Mouse (Mus musculus) liver, embryonic 14.5 days (tissue): ENCODE results near the gene Gsdma. TPM values are rescaled to one million over a fixed set of nuclear protein-coding genes. Genes with fewer than 3 reads are reported as not detected.
A peak's percentile ranks its signal among the peaks of the same experiment; 100 is the strongest.

Experiments used
- ATAC-seq: fragments of 200-750 bp; cut with Nextera tagmentation; 2 replicates; pipeline ENCODE4 v1.8.0; 2017; ENCODE audit warnings: moderate number of reproducible peaks, mild to moderate bottlenecking, moderate library complexity; ENCODE audit not compliant: insufficient read depth
- DNase-seq, 3 experiments: peaks; one replicate each; pipeline ENCODE4 v3.0.0-alpha.2; 2012 to 2013; ENCODE audit warnings: low read depth in 3 of 3, low spot score in 3 of 3
- H3K27ac ChIP-seq: fragments of 300-500 bp; sonication (generic); 2 replicates; pipeline ENCODE4 v1.5.1; 2014; ENCODE audit warnings: moderate library complexity, mild to moderate bottlenecking, control low read depth, inconsistent platforms
- H3K27me3 ChIP-seq: fragments of 300-500 bp; sonication (generic); 2 replicates; pipeline ENCODE4 v1.6.1; 2014; ENCODE audit warnings: mild to moderate bottlenecking, low read length, moderate library complexity; ENCODE audit not compliant: control insufficient read depth, insufficient read depth
- H3K36me3 ChIP-seq: fragments of 300-500 bp; sonication (generic); replicated peaks from 2 replicates; pipeline ENCODE4 v1.6.1; 2014; ENCODE audit warnings: low read depth; ENCODE audit not compliant: control insufficient read depth, insufficient read depth
- H3K4me1 ChIP-seq, 2 experiments: fragments of 200-500 bp in 1 of 2; fragments of 300-500 bp in 1 of 2; sonication (generic) in 1 of 2; replicated peaks; 2 replicates each; pipeline ENCODE4 v1.6.1; 2012 to 2014; ENCODE audit warnings: antibody characterized with exemption in 1 of 2, inconsistent platforms in 1 of 2, low read length in 1 of 2; ENCODE audit not compliant: control insufficient read depth in 2 of 2, insufficient read depth in 2 of 2
- H3K4me2 ChIP-seq: fragments of 300-500 bp; sonication (generic); 2 replicates; pipeline ENCODE4 v1.6.1; 2014; ENCODE audit warnings: low read depth, mild to moderate bottlenecking, control low read depth, moderate library complexity
- H3K4me3 ChIP-seq, 2 experiments: fragments of 200-500 bp in 1 of 2; fragments of 300-500 bp in 1 of 2; sonication (generic) in 1 of 2; 2 replicates each; pipeline ENCODE4 v1.5.1; 2012 to 2014; ENCODE audit warnings: low read depth in 2 of 2, low read length in 2 of 2, mild to moderate bottlenecking in 2 of 2, control low read depth in 1 of 2, inconsistent platforms in 1 of 2, moderate library complexity in 1 of 2; ENCODE audit not compliant: insufficient read depth in 1 of 2
- H3K9ac ChIP-seq: fragments of 300-500 bp; sonication (generic); replicated peaks from 2 replicates; pipeline ENCODE4 v1.6.1; 2014; ENCODE audit warnings: mild to moderate bottlenecking, control low read depth, moderate library complexity
- H3K9me3 ChIP-seq: fragments of 300-500 bp; sonication (generic); 2 replicates; pipeline ENCODE4 v1.6.1; 2016; ENCODE audit warnings: low read length, mixed read lengths; ENCODE audit not compliant: control insufficient read depth
- CTCF ChIP-seq: IDR thresholded peaks from 2 replicates; pipeline ENCODE4 v1.5.1; 2016; ENCODE audit warnings: antibody characterized with exemption, low read depth, control low read depth
- EP300 ChIP-seq: IDR thresholded peaks from 2 replicates; pipeline ENCODE4 v1.6.1; 2016; ENCODE audit warnings: antibody characterized with exemption, low read depth
- WGBS: fragments of 180-500 bp; shearing (Covaris S2); extraction: QIAGEN DNeasy Blood & Tissue Kit; methylation state at CpG from one replicate; pipeline ENCODE4 v1.1.7; 2014; ENCODE audit not compliant: insufficient replicate concordance; 5-methylcytosine and 5-hydroxymethylcytosine counted together
- polyA plus RNA-seq, 2 experiments: library from polyadenylated mRNA; depleted of rRNA in 1 of 2; stranded (reverse) in 1 of 2; unstranded in 1 of 2; fragments of >200 nt; fragmentation: Nextera tagmentation in 1 of 2; extraction: Ambion mirVana in 1 of 2; gene quantifications; 2 replicates each; pipeline versions ENCODE4 v1.2.1 to v1.2.3; 2012 to 2014

Gene Gsdma
- polyA plus RNA-seq, 2 experiments = 0.01 TPM; not detected in 1

DNA sequence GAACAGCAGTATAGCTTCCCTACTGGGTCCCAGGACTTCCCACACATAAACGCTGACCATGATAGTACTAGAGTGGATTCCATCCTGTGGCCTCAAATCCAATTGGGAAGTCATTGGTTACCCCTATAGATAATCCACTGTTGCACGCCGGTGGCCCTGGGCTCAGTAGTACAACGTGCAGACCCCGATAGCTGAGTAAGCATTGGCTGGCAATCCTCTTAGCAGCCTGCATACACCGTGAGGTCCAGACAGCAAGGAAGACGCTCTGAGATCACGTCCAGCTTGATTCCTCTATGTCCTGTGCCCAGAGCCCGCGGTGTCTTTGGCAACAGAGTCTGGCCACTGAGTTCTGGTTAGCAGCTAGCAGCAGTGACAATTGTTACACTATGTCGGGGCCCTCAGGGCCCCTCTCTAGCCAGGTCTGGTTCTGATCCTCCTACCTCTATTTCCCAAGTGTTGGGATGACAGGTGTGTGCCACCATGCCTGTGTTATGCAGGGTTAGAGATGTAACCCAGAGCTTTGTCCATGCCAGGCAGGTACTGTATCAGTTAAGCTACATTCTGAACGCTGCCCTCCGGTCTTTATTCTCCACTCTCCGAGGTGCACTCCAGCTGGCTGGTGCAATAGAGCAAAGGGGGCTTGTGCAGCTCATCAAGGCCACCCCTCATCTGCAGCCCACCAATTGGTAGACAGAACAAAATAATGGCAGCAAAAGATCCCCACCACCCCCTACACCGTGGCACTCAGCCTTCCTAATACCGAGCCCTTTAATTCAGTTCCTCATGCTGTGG, 34.9 kb downstream of the Gsdma start:
- Histone ChIP-seq H3K27me3 (no peaks in the 10 kb centered on the region), H3K36me3 (peaks cover 16% of the 10 kb centered on the region), H3K4me1 (no peaks in the 10 kb centered on the region), H3K9me3 (no peaks in the 10 kb centered on the region), H3K27ac (no peak overlapping the region), H3K4me3 (no peak overlapping the region), H3K4me2 (no peak overlapping the region), H3K9ac (no peak overlapping the region)
- DNase-seq (no peak), ATAC-seq (no peak)
- 74% methylated on average over 16 of the region's 16 CpGs for WGBS
- TF ChIP-seq EP300 = no peak
- no peak for TF ChIP-seq CTCF

DNA sequence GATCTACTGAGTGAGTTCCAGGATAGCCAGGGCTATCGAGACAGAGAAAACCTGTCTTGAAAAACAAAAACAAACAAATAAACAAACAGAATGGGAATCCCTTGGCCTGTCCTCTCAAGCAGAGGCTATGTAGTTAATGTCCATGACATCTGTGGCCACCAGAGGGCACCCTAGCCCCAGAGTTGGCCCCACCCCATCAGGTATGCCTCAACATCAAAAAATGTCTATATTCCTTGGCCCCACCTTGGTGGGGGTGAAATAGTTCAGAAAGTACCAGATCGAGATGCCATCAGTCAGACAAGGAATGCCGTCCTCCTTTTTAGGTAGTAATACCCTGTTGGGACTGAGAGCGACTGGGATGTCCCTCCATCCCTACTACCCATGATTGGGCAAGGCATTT, 35.8 kb downstream of the Gsdma start:
- 22% methylated on average over 4 of the region's 4 CpGs for WGBS
- peak; percentile 95 for TF ChIP-seq CTCF
- no peak for TF ChIP-seq EP300
- Histone ChIP-seq H3K9me3 (no peaks in the 10 kb centered on the region), H3K36me3 (peaks cover 8% of the 10 kb centered on the region), H3K4me2 (no peak overlapping the region), H3K4me3 (no peak overlapping the region), H3K27ac (no peak overlapping the region), H3K9ac (no peak overlapping the region), H3K4me1 (no peaks in the 10 kb centered on the region), H3K27me3 (no peaks in the 10 kb centered on the region)
- peak; percentile 61; the same call in 1 of the 2 replicates for ATAC-seq
- DNase-seq = peak; percentile 35 to 50 (median 37)

DNA sequence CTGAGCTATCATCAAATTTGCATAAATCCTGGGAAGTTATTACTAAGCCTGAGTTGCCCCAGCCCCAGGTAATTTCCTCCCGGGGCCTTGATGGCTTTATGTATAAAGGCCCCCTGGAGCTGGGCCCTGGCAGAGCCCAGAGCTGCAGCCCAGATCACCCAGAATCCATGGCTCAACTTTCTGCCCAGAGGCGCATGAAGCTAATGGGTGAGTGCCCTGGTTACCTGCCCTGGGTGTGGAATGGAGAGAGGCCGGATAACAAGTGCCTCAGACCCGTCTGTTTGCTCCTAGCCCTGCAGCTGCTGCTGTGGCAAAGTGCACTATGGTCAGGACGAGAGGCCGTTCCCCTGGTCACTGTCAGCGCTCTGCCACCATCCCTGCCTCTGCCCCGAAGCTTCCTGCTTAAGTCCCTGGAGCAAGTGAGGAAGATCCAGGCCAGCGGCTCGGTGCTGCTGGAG, 37.1 kb downstream of the Gsdma start, which contains the start of gene Csf3:
Gene Csf3, plus strand, starts transcription at position 51 of the 458 bp plus-strand sequence.
- 63% methylated on average over 10 of the region's 10 CpGs for WGBS
- no peak for ATAC-seq
- Histone ChIP-seq H3K4me1 (no peaks in the 10 kb centered on the region), H3K9me3 (no peaks in the 10 kb centered on the region), H3K27ac (no peak within 1 kb of the TSS), H3K4me3 (no peak within 1 kb of the TSS), H3K27me3 (no peaks in the 10 kb centered on the region), H3K9ac (no peak within 1 kb of the TSS), H3K36me3 (no peaks in the 10 kb centered on the region; the same call in none of the 2 replicates), H3K4me2 (no peak within 1 kb of the TSS)
- no peak for TF ChIP-seq EP300
- TF ChIP-seq CTCF = no peak
- no peak for DNase-seq

DNA sequence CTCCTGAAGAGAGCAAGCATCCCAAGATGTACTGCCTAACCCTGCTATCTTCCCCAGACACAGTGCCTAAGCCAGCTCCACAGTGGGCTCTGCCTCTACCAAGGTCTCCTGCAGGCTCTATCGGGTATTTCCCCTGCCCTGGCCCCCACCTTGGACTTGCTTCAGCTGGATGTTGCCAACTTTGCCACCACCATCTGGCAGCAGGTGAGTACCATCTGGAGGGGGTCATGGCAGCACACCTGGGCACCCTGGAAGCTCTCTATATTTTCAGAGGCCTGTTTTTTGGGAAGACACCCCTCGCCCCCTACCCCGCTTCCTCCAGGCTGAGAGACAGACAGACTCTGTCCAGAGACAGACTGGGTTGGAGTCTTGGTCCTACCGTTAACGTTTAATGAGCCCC, 38.2 kb downstream of the Gsdma start:
- H3K4me3 ChIP-seq = no peak overlapping the region
- no peak for DNase-seq
- no peaks in the 10 kb centered on the region for H3K4me1 ChIP-seq
- TF ChIP-seq CTCF (no peak), EP300 (no peak)
- H3K9me3 ChIP-seq = no peaks in the 10 kb centered on the region
- H3K36me3 ChIP-seq = peaks cover 3% of the 10 kb centered on the region
- no peak overlapping the region for H3K4me2 ChIP-seq
- H3K27me3 ChIP-seq = no peaks in the 10 kb centered on the region
- H3K9ac ChIP-seq = no peak overlapping the region
- no peak for ATAC-seq
- H3K27ac ChIP-seq = no peak overlapping the region
- 55% methylated on average over 5 of the region's 5 CpGs for WGBS

DNA sequence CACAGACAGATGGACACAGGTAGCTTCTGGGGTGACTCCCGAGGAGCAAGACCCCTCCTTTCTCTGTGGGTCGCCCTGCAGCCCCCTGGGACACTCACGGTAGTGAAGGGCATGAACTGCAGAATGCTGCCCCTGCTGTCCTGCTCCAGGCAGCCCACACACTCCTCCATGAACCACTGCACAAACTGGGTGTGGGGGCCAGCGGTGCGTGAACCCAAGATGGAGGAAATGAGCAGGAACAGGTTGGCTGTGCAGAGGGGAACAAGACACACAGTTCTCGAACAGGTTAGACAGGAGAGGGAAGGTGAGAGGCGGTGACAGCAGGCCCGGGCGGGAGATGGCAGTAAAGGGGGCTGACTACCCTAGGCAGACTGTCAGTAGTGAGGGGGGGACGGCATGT, 40.9 kb downstream of the Gsdma start:
- ATAC-seq (no peak), DNase-seq (no peak)
- Histone ChIP-seq H3K9ac (no peak overlapping the region), H3K27me3 (no peaks in the 10 kb centered on the region), H3K4me3 (no peak overlapping the region), H3K36me3 (peaks cover 13% of the 10 kb centered on the region), H3K4me2 (no peak overlapping the region), H3K9me3 (no peaks in the 10 kb centered on the region), H3K4me1 (peaks cover 0 to 4% of the 10 kb centered on the region in 2 experiments; a peak in 3 of 4 replicates), H3K27ac (no peak overlapping the region)
- TF ChIP-seq CTCF (no peak), EP300 (no peak)
- WGBS = 84% methylated on average over 10 of the region's 10 CpGs
